Mouse (Mus musculus) c-Kit-positive CD71-positive TER-119-positive erythroid progenitor cells, embryonic 14.5 days (primary cell): ENCODE data around the gene Gng7.
A peak's percentile ranks its signal among the peaks of the same experiment; 100 is the strongest.
"Not testable (repeated sequence)": the region's sequence is repeated elsewhere in the genome, so short reads cannot be mapped to it uniquely, and the experiment has no call there.

Source experiments
- DNase-seq: peaks from one replicate; pipeline ENCODE4 v3.0.0-alpha.2; 2013; ENCODE audit warnings: low spot score

Gng7 gene

GRCm38 (mm10) chr10:81014393-81015384 is at the start of gene Gng7:
Gene Gng7, minus strand, starts transcription at chr10:81014945.
- peak; percentile 91 for DNase-seq

- DNase-seq, result not testable (repeated sequence)
Observed at GRCm38 (mm10) chr10:81064519-81064918, 49.8 kb upstream of the Gng7 start.

- DNase-seq, result no peak
Observed at GRCm38 (mm10) chr10:81062710-81063109, 48.0 kb upstream of the Gng7 start.

GRCm38 (mm10) chr10:81059603-81060543 is 45.1 kb upstream of the Gng7 start, which contains the start of gene Sgta:
Gene Sgta, minus strand, starts transcription at chr10:81060181.
- peak; percentile 98 for DNase-seq

- DNase-seq, result no peak
Observed at GRCm38 (mm10) chr10:81058896-81059295, 44.2 kb upstream of the Gng7 start.

- no peak for DNase-seq
Observed at GRCm38 (mm10) chr10:81057406-81058130, 42.8 kb upstream of the Gng7 start.

- DNase-seq, result not testable (repeated sequence)
Observed at GRCm38 (mm10) chr10:81055802-81056340, 41.1 kb upstream of the Gng7 start.

GRCm38 (mm10) chr10:81055169-81055568 is 40.4 kb upstream of the Gng7 start:
- no peak for DNase-seq

- DNase-seq, result no peak
Observed at GRCm38 (mm10) chr10:81052577-81052976, 37.8 kb upstream of the Gng7 start.

GRCm38 (mm10) chr10:81051133-81051532 is 36.4 kb upstream of the Gng7 start:
- no peak for DNase-seq

- peak; percentile 29 for DNase-seq
Observed at GRCm38 (mm10) chr10:81050645-81051044, 35.9 kb upstream of the Gng7 start.

GRCm38 (mm10) chr10:81045246-81045645 is 30.5 kb upstream of the Gng7 start:
- not testable (repeated sequence) for DNase-seq

GRCm38 (mm10) chr10:81041458-81042175 is 26.9 kb upstream of the Gng7 start:
- DNase-seq, result peak; percentile 63

- peak; percentile 98 for DNase-seq
Observed at GRCm38 (mm10) chr10:81036988-81037580, 22.3 kb upstream of the Gng7 start, which contains the start of gene Slc39a3. Gene Slc39a3, minus strand, starts transcription at chr10:81037426.

- peak; percentile 29 for DNase-seq
Observed at GRCm38 (mm10) chr10:81036251-81036650, 21.5 kb upstream of the Gng7 start.

- no peak for DNase-seq
Observed at GRCm38 (mm10) chr10:81033586-81033985, 18.8 kb upstream of the Gng7 start.

- no peak for DNase-seq
Observed at GRCm38 (mm10) chr10:81029031-81029430, 14.3 kb upstream of the Gng7 start.

- DNase-seq, result no peak
Observed at GRCm38 (mm10) chr10:81028219-81028618, 13.5 kb upstream of the Gng7 start.

- DNase-seq, result no peak
Observed at GRCm38 (mm10) chr10:81027331-81027730, 12.6 kb upstream of the Gng7 start.

GRCm38 (mm10) chr10:81026857-81027256 is 12.1 kb upstream of the Gng7 start:
- DNase-seq, result no peak
